Mouse (Mus musculus): ENCODE measurements around the gene Ppif.

DNA sequence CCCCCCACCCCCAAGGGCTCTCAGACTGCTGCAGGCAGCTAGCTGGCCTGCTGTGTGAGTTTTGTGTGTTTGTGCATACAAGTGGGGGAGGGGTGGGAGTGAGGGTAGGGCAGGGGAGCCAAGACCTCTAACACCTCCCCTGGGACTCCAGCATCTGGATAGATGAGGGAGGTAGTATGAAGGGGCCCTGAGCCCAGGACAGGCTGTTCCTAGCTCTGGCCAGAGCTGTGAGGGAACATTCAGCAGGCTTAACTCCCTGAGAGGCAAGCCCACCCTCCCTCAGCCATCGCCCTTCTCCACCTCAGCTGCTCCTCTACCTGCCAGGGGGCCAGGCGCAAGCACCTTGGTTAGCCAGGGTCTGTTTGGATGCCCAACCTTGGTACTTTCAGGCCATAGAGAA lies 15.0 kb downstream of the Ppif start:
- TF ChIP-seq CTCF (IDR thresholded peaks at IDR 0.05) = no peak
- TF ChIP-seq POLR2A (IDR thresholded peaks at IDR 0.05; ENCODE audit: insufficient read depth, low read depth, low read length) = no peak
- TF ChIP-seq EP300 (IDR thresholded peaks at IDR 0.05; ENCODE audit: insufficient read depth, low read depth, low read length) = 0 out of 2 replicates have a peak, but pooled peaks have one; percentile 26
